Mouse (Mus musculus): ENCODE measurements around the gene Nsd2.
A peak's percentile ranks its signal among the peaks of the same experiment; 100 is the strongest.

- no peak for TF ChIP-seq ZC3H11A (IDR thresholded peaks at IDR 0.05; ENCODE audit: borderline replicate concordance, low read depth, low read length)
- TF ChIP-seq CHD2 (IDR thresholded peaks at IDR 0.05; ENCODE audit: low read depth, low read length), result no peak
- peak; percentile 93 for TF ChIP-seq ZNF384 (IDR thresholded peaks at IDR 0.05; ENCODE audit: low read depth, low read length)
- TF ChIP-seq MAFK (IDR thresholded peaks at IDR 0.05; ENCODE audit: insufficient read depth, low read depth, low read length), result no peak
- no peak for TF ChIP-seq HCFC1 (IDR thresholded peaks at IDR 0.05; ENCODE audit: borderline replicate concordance, insufficient read depth, low read length)
Observed at GRCm38 (mm10) chr5:33857693-33858092, 37.2 kb downstream of the Nsd2 start.

Measured in ES-E14 (cell line).